Mouse (Mus musculus): ENCODE measurements around the gene Atp4b. TPM values are rescaled to one million over a fixed set of nuclear protein-coding genes. Genes with fewer than 3 reads are reported as not detected.

The Atp4b gene
- polyA plus RNA-seq, 1 experiment from 2014 or later: 59.5 TPM

GRCm38 (mm10) chr8:13427351-13427750 is 30.7 kb upstream of the Atp4b start:
- Histone ChIP-seq H3K27me3 (ENCODE audit: control insufficient read depth, insufficient read depth, low read length) (no peaks in the 10 kb centered on the region), H3K9me3 (replicated peaks; ENCODE audit: control insufficient read depth, low read length) (no peaks in the 10 kb centered on the region), H3K9ac (ENCODE audit: low read length) (no peak overlapping the region), H3K4me2 (ENCODE audit: low read depth, low read length) (no peak overlapping the region), H3K4me1 (ENCODE audit: control insufficient read depth, insufficient read depth, low read length) (no peaks in the 10 kb centered on the region), H3K4me3 (replicated peaks; ENCODE audit: low read length) (no peak overlapping the region), H3K27ac (ENCODE audit: low read length) (0 out of 2 replicates have a peak overlapping the region, but pooled peaks have one; percentile 16), H3K36me3 (ENCODE audit: control insufficient read depth, insufficient read depth, low read length) (no peaks in the 10 kb centered on the region)
- WGBS: 58% methylated on average over 6 of the region's 6 CpGs
- ATAC-seq (ENCODE audit: insufficient read depth, low FRiP score): no peak

GRCm38 (mm10) chr8:13420970-13421369 is 24.3 kb upstream of the Atp4b start:
- H3K36me3 ChIP-seq (ENCODE audit: control insufficient read depth, insufficient read depth, low read length): no peaks in the 10 kb centered on the region
- H3K27me3 ChIP-seq (ENCODE audit: control insufficient read depth, insufficient read depth, low read length): no peaks in the 10 kb centered on the region
- H3K4me3 ChIP-seq (replicated peaks; ENCODE audit: low read length): no peak overlapping the region
- H3K4me1 ChIP-seq (ENCODE audit: control insufficient read depth, insufficient read depth, low read length): no peaks in the 10 kb centered on the region
- WGBS: 89% methylated on average over 6 of the region's 6 CpGs
- no peaks in the 10 kb centered on the region for H3K9me3 ChIP-seq (replicated peaks; ENCODE audit: control insufficient read depth, low read length)
- no peak overlapping the region for H3K27ac ChIP-seq (ENCODE audit: low read length)
- H3K4me2 ChIP-seq (ENCODE audit: low read depth, low read length): no peak overlapping the region
- ATAC-seq (ENCODE audit: insufficient read depth, low FRiP score): no peak
- H3K9ac ChIP-seq (ENCODE audit: low read length): no peak overlapping the region

DNA sequence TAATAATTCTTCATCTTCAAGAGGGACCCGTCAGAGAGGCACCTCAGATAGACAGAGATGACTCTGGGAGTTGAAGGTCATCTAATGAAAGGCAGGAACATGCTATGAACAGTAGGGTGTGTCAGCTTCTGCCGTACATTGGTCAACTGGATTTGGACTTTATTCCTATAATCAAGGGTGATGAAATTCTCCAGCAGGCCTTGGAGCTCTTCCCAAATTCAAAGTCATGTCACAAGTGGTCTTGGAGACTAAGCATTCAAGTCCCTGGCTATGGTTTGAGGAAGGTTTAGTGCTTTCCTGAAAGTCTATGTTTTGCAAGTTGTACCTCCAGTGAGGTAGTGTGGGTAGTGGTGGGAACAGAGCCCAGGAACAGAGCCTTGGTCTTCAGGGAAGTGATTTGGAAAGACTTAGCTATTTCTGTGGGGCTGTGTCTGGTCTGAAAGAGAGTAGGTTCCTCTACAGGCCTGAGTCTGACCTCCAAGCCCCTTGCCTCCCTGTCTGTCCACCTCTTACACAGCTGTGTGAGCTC is 22.6 kb upstream of the Atp4b start:
- 69% methylated on average over 2 of the region's 2 CpGs for WGBS
- H3K27ac ChIP-seq (ENCODE audit: low read length): no peak overlapping the region
- H3K36me3 ChIP-seq (ENCODE audit: control insufficient read depth, insufficient read depth, low read length): no peaks in the 10 kb centered on the region
- no peak overlapping the region for H3K4me3 ChIP-seq (replicated peaks; ENCODE audit: low read length)
- no peak overlapping the region for H3K4me2 ChIP-seq (ENCODE audit: low read depth, low read length)
- no peak overlapping the region for H3K9ac ChIP-seq (ENCODE audit: low read length)
- no peaks in the 10 kb centered on the region for H3K4me1 ChIP-seq (ENCODE audit: control insufficient read depth, insufficient read depth, low read length)
- no peak for ATAC-seq (ENCODE audit: insufficient read depth, low FRiP score)
- no peaks in the 10 kb centered on the region for H3K27me3 ChIP-seq (ENCODE audit: control insufficient read depth, insufficient read depth, low read length)
- H3K9me3 ChIP-seq (replicated peaks; ENCODE audit: control insufficient read depth, low read length): no peaks in the 10 kb centered on the region

DNA sequence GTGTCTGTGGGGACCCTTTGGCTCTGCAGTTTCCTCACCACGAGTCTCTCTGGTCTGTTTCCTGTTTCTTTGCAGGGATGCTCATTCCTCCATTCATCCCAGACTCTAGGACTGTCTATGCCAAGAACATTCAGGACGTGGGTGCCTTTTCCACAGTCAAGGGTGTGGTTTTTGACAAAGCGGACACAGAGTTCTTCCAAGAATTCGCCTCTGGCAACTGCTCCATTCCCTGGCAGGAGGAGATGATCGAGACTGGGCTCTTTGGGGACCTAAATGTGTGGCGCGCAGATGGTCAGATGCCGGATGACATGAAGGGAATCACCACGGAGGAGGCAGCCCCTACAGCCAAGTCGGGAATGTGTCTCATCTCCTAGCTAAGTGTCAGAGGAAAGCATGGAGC is 19.3 kb upstream of the Atp4b start:
- H3K4me3 ChIP-seq (replicated peaks; ENCODE audit: low read length): no peak overlapping the region
- ATAC-seq (ENCODE audit: insufficient read depth, low FRiP score): no peak
- H3K9me3 ChIP-seq (replicated peaks; ENCODE audit: control insufficient read depth, low read length): no peaks in the 10 kb centered on the region

GRCm38 (mm10) chr8:13413823-13414390 is 17.3 kb upstream of the Atp4b start:
- H3K27me3 ChIP-seq (ENCODE audit: control insufficient read depth, insufficient read depth, low read length): no peaks in the 10 kb centered on the region

More for the DNA sequence above, 19.3 kb upstream of the Atp4b start:
- H3K36me3 ChIP-seq (ENCODE audit: control insufficient read depth, insufficient read depth, low read length): no peaks in the 10 kb centered on the region
- H3K27ac ChIP-seq (ENCODE audit: low read length): no peak overlapping the region
- WGBS: 74% methylated on average over 10 of the region's 10 CpGs
- H3K27me3 ChIP-seq (ENCODE audit: control insufficient read depth, insufficient read depth, low read length): no peaks in the 10 kb centered on the region
- H3K9ac ChIP-seq (ENCODE audit: low read length): no peak overlapping the region
- H3K4me1 ChIP-seq (ENCODE audit: control insufficient read depth, insufficient read depth, low read length): no peaks in the 10 kb centered on the region
- no peak overlapping the region for H3K4me2 ChIP-seq (ENCODE audit: low read depth, low read length)

DNA sequence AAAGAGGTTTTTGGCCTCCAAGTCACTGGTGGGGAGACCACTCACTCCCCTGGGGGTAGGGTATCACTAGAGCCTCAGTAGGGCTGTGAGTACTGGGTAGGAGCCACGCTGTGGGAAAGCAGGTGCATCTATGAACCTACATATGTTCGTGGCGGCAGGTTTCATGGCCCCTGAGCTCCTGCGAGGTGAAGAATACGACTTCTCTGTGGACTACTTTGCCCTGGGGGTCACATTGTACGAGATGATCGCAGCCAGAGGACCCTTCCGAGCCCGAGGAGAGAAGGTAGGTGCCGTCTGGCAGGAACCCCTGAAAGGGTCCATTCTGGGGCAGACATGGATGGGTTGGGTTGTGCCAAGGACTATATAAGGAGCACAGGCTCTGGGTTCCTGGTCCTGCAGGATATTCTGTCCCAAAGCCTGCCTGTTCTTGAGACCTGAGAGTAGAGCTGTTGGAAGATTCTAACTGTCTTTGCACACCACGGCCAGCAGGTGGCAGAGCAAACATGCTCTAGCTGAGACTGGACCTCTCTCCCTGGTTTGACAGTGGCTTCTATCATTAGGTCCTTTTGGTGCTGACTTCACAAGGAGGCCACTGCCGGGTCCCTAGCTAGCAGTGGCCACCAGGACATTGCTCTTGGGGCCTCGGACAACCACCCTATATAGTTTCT is 16.4 kb upstream of the Atp4b start:
- H3K4me2 ChIP-seq (ENCODE audit: low read depth, low read length): no peak overlapping the region
- H3K4me1 ChIP-seq (ENCODE audit: control insufficient read depth, insufficient read depth, low read length): no peaks in the 10 kb centered on the region
- H3K36me3 ChIP-seq (ENCODE audit: control insufficient read depth, insufficient read depth, low read length): no peaks in the 10 kb centered on the region
- H3K9ac ChIP-seq (ENCODE audit: low read length): no peak overlapping the region
- no peaks in the 10 kb centered on the region for H3K27me3 ChIP-seq (ENCODE audit: control insufficient read depth, insufficient read depth, low read length)
- no peak for ATAC-seq (ENCODE audit: insufficient read depth, low FRiP score)
- no peaks in the 10 kb centered on the region for H3K9me3 ChIP-seq (replicated peaks; ENCODE audit: control insufficient read depth, low read length)
- 64% methylated on average over 13 of the region's 13 CpGs for WGBS
- H3K4me3 ChIP-seq (replicated peaks; ENCODE audit: low read length): no peak overlapping the region
- H3K27ac ChIP-seq (ENCODE audit: low read length): no peak overlapping the region

More at GRCm38 (mm10) chr8:13413823-13414390, 17.3 kb upstream of the Atp4b start:
- no peak overlapping the region for H3K27ac ChIP-seq (ENCODE audit: low read length)
- no peak overlapping the region for H3K4me2 ChIP-seq (ENCODE audit: low read depth, low read length)
- H3K9ac ChIP-seq (ENCODE audit: low read length): no peak overlapping the region
- H3K4me1 ChIP-seq (ENCODE audit: control insufficient read depth, insufficient read depth, low read length): no peaks in the 10 kb centered on the region
- no peaks in the 10 kb centered on the region for H3K9me3 ChIP-seq (replicated peaks; ENCODE audit: control insufficient read depth, low read length)
- no peak for ATAC-seq (ENCODE audit: insufficient read depth, low FRiP score)
- no peaks in the 10 kb centered on the region for H3K36me3 ChIP-seq (ENCODE audit: control insufficient read depth, insufficient read depth, low read length)
- WGBS: 42% methylated on average over 12 of the region's 12 CpGs
- H3K4me3 ChIP-seq (replicated peaks; ENCODE audit: low read length): no peak overlapping the region

- H3K4me2 ChIP-seq (ENCODE audit: low read depth, low read length): no peak overlapping the region
- H3K9me3 ChIP-seq (replicated peaks; ENCODE audit: control insufficient read depth, low read length): no peaks in the 10 kb centered on the region
- no peak overlapping the region for H3K9ac ChIP-seq (ENCODE audit: low read length)
- no peaks in the 10 kb centered on the region for H3K36me3 ChIP-seq (ENCODE audit: control insufficient read depth, insufficient read depth, low read length)
- H3K27ac ChIP-seq (ENCODE audit: low read length): no peak overlapping the region
- no peaks in the 10 kb centered on the region for H3K27me3 ChIP-seq (ENCODE audit: control insufficient read depth, insufficient read depth, low read length)
- H3K4me3 ChIP-seq (replicated peaks; ENCODE audit: low read length): no peak overlapping the region
- no peaks in the 10 kb centered on the region for H3K4me1 ChIP-seq (ENCODE audit: control insufficient read depth, insufficient read depth, low read length)
- no peak for ATAC-seq (ENCODE audit: insufficient read depth, low FRiP score)
- WGBS: 26% methylated on average over 6 of the region's 6 CpGs
These were observed 15.0 kb upstream of the Atp4b start for GRCm38 (mm10) chr8:13411597-13411996.

DNA sequence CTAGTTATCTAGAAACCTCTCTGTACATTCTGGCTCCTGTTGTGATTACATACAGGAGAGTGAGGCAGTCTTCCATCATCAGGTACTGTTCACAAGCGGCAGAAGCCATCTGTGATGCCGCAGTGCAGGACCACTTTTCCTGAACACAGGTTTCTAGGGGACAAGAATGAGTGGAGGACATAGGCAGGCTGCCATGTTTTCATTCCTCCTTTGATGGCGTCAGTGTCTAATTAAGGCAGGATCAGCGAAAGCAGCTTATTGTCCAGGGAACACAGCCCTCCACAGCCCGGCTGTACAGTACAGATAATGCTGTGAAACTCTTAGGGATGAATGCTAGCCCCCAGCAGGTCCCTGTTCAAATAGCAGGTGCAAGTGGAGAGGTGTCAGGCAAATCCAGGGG is 9.4 kb upstream of the Atp4b start:
- H3K9me3 ChIP-seq (replicated peaks; ENCODE audit: control insufficient read depth, low read length): no peaks in the 10 kb centered on the region
- no peak overlapping the region for H3K4me3 ChIP-seq (replicated peaks; ENCODE audit: low read length)
- H3K36me3 ChIP-seq (ENCODE audit: control insufficient read depth, insufficient read depth, low read length): no peaks in the 10 kb centered on the region
- ATAC-seq (ENCODE audit: insufficient read depth, low FRiP score): no peak
- no peaks in the 10 kb centered on the region for H3K4me1 ChIP-seq (ENCODE audit: control insufficient read depth, insufficient read depth, low read length)
- WGBS: 83% methylated on average over 5 of the region's 5 CpGs
- no peak overlapping the region for H3K9ac ChIP-seq (ENCODE audit: low read length)
- H3K27me3 ChIP-seq (ENCODE audit: control insufficient read depth, insufficient read depth, low read length): no peaks in the 10 kb centered on the region
- H3K4me2 ChIP-seq (ENCODE audit: low read depth, low read length): no peak overlapping the region
- no peak overlapping the region for H3K27ac ChIP-seq (ENCODE audit: low read length)

- ATAC-seq (ENCODE audit: insufficient read depth, low FRiP score): no peak
- Histone ChIP-seq H3K27me3 (ENCODE audit: control insufficient read depth, insufficient read depth, low read length) (no peaks in the 10 kb centered on the region), H3K4me3 (replicated peaks; ENCODE audit: low read length) (no peak within 1 kb of the TSS), H3K4me2 (ENCODE audit: low read depth, low read length) (no peak within 1 kb of the TSS), H3K36me3 (ENCODE audit: control insufficient read depth, insufficient read depth, low read length) (no peaks in the 10 kb centered on the region), H3K9ac (ENCODE audit: low read length) (no peak within 1 kb of the TSS), H3K27ac (ENCODE audit: low read length) (no peak within 1 kb of the TSS), H3K4me1 (ENCODE audit: control insufficient read depth, insufficient read depth, low read length) (no peaks in the 10 kb centered on the region), H3K9me3 (replicated peaks; ENCODE audit: control insufficient read depth, low read length) (no peaks in the 10 kb centered on the region)
- 82% methylated on average over 5 of the region's 5 CpGs for WGBS
These were observed 8.1 kb upstream of the Atp4b start, which contains the start of gene Grk1 for GRCm38 (mm10) chr8:13404666-13405131. Gene Grk1 (plus strand): TSS chr8:13405081.
